Mouse (Mus musculus) adrenal gland, postnatal 25 days (tissue): ENCODE results near the gene Nfe2. TPM values are rescaled to one million over a fixed set of nuclear protein-coding genes. Genes with fewer than 3 reads are reported as not detected.

ENCODE experiments used
- DNase-seq: peaks from one replicate; pipeline ENCODE4 v3.0.0; 2021; ENCODE audit warnings: mixed read lengths
- long read RNA-seq: library from polyadenylated mRNA; stranded (forward); transcript quantifications from one replicate; pipeline ENCODE4 v2.0.0, GENCODE M21; 2021
- total RNA-seq: library from RNA; stranded (reverse); gene quantifications from 2 replicates; pipeline ENCODE4 v1.2.3, GENCODE M21; 2021

Nfe2 gene
- 0.58 TPM in 1 of 2 replicates, not detected in the other for total RNA-seq
- long read RNA-seq = 0 reads

DNA sequence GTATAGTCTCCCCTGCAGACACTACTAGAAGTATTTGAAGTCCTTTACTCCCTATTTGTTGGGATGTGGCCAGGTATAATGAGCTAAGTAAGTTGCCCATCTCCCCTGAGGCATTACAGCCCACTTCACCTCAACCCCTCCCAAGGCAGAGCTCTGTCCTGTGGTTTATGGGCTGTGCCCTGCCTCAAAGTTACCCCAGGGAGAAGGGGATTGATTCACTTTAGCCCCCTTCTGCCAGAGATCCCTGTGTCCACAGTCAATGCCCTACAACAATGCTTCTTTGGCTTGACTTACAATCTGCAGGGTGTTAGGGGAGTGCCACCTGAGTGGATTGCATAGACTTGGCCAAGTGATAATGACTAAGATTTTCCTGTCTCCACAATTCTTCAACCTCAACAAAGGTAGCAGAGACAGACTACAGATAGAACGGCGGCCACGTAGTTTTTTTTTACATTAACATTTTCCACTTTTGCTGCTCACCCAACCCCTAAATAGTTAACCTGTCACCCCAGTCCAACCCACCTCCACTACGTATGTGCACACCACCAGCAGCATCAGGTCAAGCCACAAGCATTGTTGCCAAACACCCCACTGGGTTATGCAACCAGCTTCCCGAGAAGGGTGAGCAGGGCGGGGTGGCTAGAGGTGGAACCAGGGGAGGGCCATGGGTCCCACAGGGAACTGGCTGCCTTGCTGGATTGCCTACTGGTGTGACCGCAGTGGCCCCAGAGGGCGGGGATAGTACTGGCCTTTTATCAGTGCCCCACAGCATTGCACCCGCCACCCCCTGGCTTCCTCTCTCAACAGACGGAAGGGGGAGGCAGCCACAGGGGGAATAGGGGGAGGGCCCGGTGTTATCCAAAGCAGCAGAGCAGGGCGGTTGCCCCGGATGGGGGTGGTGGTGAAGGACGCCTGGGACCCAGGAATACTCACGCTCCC is at the start of gene Nfe2:
Nfe2 (minus strand) TSS at position 614 of the 939 bp plus-strand sequence.
- peak; percentile 71 for DNase-seq

DNA sequence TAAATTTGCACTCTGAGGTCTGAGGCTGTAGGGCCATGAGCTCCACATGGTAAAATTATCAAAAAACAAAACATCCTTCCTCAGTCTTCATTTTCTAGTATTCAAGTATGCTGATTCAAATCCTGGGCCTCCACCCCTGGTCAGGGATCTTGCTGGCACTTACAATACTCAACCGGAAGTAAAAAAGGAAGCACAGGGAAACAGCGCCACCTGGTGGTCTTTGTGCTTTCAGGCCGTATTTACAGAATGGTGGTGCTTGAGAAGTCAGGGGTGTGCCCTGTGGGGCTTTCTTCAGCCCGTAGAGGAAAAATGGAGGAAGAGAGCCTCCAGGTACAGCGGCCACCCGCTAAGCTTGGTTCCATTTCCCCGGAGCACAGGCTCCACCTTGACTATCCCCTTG is 48.9 kb upstream of the Nfe2 start:
- peak; percentile 90 for DNase-seq

DNA sequence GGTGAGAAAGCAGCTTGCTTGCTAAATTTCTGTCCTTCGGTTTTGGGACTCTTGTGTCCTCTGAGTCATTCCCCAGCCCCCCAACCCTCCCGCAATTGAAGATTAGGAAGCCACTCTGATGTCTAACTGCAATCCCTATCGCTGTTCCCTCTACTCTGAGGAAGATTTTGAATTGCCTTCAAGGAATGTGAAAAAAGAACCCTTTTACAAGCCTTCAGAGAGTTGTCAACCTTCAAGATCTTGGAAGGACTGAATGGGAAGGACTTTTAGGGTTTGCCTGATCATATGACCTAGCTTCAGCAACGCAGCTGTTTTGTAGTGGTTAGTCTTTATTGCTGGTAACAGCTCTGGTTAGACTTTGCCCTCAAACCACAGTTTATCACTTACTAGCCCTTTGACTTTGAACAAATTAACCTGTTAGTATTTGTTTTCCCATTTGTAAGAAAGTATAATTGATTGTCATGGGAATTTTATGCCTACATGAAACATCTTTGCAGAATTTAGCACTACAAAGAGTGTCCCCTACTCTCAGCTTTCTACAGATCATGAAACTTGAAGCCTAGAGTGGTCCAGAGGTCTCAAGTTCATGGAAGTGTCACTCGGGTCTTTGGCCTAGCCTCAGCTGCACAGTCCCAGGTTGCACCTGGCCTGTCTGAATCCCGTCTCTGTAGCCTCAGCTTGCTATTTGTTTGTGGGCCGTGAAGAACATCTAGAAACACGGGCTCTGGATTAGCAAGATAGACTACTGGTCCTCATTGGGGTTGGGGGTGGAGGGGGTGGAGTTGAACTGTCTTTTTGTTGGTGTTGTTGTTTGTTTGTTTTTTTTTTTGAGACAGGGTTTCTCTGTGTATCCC is 47.8 kb upstream of the Nfe2 start:
- DNase-seq = no peak

DNA sequence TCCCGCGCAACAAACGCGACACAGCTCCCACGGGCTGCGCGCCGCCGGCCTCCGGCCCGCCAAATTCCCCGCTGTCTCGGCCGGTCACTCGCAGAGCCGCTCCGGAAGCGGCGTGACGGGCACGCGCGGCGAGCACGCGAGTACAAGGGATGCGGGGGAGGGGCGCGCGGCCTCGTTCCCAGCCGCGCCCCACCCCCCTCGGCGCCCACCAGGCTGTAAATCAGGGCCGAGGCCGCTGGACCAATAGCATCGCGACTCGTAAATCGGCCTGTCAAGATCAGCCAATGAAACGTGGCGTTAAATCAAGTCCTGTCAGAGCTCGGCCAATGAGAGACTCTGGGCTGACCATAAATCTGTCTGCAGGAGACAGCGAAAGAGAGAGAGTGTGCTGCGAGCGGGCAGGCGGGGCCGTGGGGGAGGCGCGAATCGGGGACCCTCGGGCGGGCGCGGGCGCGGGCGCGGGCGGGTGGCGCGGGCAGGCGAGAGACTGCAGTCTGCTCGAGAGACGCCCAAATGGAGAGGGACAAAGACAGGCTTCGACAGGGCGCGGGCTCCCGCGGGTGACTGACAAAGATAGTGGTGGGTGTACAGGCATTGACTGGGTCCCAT is 47.0 kb upstream of the Nfe2 start:
- peak; percentile 96 for DNase-seq

DNA sequence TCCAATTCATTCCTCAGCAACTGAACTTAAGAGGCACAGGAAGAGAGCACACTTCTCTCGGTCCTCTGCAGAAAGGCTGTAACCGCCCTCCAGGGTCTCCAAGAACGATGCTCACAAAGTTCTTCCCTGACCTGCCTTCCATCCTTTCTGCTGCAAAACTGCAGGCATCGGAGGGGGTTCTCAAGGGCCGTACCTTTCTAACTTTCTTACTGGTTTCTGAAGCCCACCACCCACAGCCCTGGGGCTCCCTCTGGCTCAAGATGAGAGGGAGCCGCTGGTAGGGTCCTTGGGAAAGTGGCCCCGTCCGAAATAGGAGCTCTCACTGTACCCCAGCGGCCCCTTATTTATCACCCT is 46.4 kb upstream of the Nfe2 start:
- no peak for DNase-seq

DNA sequence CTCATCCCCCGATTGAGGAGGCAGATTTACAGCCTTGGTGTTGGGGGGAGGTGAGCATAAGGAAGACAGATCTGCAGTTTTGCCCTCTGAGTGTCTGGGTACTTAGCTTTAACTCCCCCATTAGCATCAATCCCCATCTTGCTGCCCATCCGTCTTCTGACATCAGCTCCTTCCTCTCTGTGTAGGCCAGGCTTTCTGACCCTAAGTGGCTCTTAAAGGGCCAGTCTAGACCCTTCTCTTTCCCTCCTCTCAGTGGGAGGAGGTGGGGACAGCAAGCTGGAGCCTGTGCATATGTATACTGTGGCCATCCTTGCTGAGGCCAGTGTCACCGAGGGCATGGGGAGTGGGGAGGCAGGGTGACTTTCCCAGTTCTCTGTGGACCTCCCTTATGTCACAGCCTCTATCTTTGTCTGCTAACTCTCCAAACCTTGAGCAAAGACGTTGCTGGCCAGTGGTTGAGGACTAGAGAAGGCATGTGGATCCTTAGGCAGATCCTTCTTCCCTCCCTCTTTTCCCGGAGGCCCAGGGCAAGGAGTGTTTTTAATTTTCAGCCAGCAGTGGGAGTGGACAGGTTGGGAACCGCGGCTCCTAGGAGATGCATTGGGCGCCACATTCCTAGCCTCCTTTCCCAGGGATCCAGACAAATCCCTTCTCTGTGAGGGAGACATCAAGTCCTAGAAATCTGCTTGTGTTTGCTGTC is 45.9 kb upstream of the Nfe2 start:
- DNase-seq = no peak

DNA sequence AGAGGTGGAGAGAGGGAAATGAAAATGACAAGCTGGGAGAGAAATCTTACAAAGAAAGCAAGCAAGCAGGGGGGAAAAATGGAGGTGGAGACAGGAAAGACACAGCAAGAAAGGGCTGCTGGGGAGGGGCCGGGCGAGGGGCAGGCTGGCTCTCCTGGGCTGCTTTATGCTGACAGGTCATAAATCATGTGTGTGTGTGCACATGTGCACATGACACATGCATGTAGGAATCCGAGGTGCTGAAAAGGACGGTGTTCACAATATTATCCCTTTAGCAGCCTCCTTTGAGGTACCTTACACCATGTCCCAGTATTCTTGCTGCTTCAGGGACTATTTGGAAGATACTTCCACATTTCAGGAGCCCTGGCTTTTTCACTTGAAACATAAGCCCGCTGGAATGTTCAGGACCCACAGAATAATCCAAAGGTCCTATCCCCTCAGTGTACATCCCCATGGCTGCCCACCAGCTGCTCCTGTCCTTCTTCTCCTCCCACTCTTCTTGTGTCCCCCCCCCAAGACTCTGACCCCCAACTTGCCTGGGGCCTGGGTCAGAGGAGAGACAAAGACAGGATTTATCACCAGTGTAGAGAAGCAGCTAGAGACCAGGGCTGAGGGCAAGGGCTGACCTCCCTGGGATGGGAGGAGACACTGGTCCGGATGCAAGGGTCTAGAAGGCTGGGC is 44.3 kb upstream of the Nfe2 start:
- no peak for DNase-seq

DNA sequence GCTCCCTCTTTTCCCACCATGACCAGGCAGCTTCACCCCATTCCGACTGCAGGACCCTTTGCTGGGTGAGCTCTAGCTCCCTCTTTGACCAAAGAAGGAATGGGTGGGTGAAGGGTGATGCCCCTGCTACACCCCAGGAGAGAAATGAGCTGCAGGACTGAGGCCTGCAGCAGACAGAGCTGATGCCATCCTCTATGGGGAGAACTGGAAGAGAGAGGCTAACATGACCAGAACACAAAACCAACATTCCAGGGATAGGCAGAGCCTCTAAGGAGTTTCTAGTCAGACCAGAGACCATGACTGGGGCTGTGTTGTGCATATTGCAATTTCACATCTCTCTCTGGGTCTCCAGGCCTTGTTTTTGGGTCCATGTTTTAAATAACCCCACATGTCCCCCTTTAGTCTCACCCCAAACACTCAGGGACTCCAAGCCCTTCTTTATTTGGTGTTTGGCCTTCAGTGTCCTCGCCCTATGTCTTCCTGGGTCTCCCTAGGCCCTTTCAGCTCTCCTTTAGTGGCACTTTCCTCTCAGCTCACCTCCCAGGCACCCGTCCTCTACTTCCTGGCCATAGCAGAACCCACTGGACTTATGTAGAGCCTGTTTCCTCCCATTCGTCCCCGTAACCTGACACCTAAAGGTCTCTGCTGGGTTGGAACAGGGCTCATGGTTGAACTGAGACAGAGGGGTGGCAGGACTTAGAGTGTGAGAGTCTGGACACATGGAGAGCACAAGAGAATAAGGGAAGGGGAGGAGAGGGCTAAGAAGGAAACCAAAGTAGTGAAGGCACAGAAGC is 43.5 kb upstream of the Nfe2 start:
- no peak for DNase-seq

DNA sequence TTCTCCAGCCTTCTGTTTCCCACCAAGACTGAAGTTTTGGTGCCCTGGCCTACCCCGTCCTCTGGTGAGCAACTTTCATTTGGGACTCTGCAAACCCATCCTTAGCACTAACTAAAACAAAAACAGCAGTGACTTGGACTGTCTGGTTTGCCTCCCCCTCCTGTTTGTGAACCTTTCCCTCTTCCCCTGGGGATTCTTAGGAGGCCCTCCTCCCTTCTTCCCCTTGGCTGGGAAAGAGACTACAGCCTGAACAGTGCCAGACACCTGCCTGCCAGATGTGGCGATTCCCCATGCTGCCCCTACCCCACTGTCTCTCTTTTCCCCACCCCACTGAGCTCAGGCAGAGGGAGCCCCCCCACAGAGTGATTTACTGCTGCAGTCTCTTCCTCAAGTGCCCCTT is 42.8 kb upstream of the Nfe2 start:
- DNase-seq = no peak

DNA sequence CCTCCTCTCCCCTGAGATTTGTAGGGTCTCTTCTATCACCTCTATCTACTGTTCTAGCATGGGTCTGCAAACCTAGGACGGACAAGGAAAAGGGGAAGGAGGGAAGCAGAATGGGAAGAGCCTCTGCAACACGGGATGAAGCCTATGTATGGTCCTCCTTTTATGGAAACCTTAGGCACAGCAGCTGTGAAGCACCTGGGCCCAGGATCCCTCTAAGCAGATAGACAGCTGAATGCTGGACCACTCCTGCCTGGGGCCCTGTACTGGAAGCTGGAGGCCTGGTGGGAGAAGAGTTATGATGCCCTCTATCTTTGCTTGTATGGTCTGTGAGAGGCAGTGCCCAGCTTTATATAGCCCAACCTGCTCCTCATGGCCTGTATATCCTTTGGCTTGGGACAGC is 42.4 kb upstream of the Nfe2 start:
- no peak for DNase-seq

DNA sequence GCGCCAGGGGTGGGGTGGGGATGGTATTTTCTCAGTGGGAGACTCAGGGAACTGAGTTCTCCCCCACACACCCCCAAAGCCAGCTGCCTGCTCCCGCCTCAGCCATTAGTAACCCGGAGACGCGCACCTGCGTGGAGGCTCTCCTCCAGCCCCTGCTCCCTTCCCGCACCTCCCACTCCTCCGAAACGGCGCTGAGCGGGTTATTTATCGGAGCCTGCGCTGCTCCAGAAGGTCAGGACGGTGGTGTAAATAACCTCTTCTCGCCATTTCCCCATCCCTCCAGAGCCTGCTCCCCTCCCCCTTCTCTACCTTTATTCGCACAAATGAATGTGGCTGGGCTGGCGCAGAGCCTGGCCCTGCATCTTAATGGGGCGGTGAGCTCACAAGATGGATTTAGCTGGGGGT is 41.9 kb upstream of the Nfe2 start:
- no peak for DNase-seq

DNA sequence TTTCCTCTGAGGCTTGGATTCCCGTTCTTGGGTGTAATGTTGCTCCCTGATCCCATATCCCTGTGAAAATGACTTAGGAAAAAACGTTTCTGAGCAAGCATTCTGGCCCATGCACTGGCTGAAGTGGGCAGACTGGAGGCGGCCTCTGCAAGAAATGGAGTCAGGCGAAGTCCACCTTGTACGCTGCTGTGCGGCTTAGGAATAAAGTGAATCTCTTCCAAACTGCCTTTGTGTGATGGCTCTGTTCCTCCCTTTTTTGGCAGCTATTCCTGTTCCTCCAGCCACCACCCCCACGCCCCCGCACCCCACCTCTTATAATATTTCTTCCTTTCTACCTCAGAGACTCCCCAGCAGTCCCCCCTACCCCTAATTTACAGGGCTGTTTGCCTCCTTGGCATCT is 41.4 kb upstream of the Nfe2 start:
- no peak for DNase-seq

DNA sequence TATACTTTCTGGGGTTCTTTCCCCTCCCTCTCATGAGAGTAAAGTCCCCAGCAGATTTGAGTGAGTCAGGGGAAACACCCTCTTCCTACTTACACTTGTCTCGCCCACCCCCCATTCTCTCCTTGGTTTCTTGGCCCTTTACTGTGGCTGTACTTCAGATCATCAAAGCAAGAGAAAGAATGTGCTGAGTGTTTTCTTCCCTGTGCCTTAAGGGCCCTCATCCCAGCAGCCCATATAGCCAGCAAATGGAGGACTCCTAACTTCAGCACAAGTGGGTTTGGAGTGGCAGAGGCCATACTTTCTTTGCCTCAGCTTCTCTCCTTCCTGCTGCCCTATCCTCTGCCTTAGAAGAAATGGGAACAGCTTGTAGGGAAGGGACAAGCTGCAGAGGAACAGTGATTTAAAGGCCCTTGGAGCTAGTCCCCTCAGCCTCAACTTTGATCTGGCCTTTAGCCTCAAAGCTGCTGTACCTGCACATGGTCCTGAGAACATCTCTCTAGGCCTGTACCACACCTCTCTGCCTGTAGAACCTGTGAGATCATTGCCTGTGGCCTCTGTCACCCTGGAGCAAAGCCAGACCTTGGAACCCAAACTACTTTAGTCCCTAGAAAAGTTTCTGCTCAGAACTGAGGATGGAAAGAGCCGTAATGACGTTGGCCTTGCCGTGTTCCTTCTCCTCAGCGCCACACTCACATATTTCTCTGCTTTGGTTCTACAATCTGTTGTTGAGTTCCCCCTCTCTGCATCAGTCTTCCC is 40.8 kb upstream of the Nfe2 start:
- DNase-seq = no peak

DNA sequence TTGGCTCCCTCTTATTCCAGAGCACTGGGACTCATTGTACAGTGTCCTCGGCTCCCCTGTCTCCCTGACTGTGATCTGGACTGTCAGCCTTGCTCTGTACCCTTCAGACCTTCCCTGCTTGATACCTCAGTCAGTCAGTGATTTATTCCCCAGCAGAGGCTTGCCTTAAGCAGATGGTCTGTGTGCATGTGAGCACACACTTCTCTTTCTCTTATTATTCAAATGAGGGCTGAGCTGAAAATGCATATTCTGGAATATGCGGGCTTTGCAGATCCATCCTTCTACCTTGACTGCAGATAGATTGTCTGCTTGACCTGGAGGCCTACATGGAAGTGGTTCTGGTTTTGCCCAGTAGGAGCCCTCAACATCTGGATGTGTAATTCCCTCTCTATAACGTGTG is 39.8 kb upstream of the Nfe2 start:
- no peak for DNase-seq

DNA sequence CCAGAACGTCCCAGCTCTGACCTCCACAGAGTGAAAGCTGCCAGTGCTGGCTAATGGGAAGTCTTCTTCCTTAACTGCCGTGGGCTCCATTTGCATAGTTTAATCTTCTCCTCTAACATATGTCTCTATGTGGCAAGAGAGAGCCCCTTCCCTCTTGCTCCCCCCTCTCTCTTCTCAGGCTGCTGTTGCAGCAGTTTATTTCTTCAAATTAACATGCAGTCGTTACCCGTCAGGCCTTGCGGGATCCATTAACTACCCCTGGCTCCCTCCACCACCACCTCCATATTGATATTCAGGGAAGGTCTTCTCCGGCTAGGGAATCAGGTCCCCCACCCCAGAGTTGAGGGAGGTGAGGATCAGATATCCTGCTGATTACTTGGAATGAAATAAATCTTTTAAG is 39.1 kb upstream of the Nfe2 start:
- no peak for DNase-seq

DNA sequence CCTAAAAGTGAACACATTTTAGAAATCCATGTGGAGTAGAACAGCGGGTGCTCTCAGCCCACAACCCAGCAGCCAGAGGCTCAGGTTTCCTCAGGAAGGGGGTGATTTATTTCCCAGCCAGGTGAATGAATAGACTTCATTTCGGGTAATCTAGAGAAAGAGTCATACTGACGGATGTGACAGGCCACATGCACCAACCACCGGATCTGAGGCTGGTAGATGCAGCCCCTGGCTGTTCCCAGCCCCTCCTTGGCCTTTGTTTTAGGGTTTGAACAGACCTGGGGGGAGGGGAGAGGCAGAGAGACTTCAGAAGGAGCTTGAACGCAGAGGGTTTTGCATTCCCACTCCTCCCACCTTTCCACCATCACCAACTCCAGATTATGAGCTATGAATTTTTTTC is 37.6 kb upstream of the Nfe2 start:
- DNase-seq = no peak

DNA sequence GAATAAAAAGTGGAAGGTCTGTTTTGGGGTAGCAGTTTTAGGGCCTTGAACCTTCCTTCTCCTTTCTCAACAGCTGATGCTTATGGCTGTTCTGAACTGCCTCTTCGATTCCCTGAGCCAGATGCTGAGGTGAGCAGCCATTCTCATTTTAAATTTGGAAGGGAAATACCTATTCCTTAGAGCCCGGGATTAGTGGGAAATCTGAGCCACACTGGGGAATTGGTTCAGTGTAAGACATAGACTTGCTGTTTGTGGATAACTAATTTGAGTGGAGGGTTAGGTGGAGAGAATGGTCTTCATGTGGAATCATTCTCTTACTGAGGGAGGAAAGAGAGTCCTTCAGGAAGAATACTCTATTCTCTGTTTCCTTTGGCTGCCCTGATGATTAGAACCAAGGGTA is 36.4 kb upstream of the Nfe2 start:
- no peak for DNase-seq

DNA sequence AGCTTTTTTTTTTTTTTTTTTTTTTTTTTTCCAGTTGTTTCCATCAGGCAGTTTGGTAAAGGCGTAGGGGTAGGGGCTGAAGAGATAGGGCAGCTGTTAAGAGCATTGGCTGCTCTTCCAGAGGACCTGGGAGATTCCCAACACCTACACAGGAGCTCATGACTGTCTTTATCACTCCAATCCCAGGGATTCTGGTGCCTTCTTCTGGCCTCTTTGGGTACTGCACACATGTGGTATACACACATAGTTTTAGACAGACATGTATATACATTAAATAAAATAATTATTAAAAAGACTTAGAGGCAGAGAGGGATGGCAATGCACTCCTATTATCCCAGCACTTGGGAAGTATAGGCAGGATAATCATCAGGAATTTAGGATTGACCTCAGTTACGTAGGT is 35.2 kb upstream of the Nfe2 start:
- no peak for DNase-seq

DNA sequence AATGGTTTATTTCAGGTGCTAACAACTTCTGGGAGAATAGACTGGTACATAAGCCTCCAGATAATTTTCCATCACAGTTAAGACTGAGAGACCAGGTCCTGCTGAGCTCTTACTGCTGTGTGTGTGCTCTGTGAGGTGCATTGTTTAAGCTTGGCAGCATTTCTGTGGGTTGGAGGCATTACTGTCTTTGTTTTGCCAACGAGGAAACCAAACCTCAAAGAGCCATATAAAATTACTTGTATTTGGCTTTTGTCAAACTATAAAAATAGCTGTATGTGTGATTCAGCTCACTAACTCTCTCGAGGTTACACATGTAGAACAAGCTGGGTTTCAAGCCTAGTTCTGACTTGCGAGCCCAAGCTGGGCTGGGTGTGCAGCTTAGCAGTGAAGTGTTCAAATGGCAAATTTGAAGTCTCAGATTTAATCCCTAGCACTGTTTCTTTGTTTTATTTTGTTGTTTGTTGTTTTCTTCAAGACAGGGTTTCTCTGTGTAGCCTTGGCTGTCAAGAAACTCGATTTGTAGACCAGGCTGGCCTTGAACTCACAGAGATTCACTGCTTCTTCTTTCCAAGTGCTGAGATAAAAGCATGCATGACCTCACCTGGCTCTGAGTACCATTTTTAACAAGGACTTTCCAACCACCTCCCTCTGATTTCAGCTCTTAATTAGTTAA is 34.6 kb upstream of the Nfe2 start:
- DNase-seq = no peak

DNA sequence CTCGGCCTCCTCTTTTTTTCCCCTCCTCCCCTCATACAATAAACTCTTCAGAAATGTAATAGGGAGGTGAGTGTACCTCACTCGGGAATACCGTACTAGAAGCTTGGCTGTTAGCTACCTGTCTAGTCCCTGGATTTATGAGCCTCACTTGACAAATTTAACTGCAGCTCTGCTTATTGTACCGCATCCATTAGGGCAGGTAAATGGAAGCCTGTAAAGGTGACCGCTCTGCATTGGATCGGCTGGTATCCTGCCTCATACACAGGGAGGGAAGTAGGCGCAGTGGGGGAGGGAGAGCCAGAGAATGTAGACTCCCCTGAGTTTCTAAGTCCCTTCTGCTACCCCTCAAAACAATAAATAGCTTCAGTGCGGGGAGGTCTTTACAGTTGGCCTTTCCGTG is 32.6 kb upstream of the Nfe2 start:
- DNase-seq = no peak
